Mouse (Mus musculus) thymus, adult 2 months (tissue): Measurements from ENCODE around the gene Pgp. TPM values are rescaled to one million over a fixed set of nuclear protein-coding genes. Genes with fewer than 3 reads are reported as not detected.
A peak's percentile ranks its signal among the peaks of the same experiment; 100 is the strongest.

ENCODE experiments used
- DNase-seq: peaks from one replicate; pipeline ENCODE4 v3.0.0; 2021
- H3K27ac ChIP-seq: fragments of 200-500 bp; 2 replicates; pipeline ENCODE4 v1.5.1; 2012; ENCODE audit warnings: low read length, control low read depth; ENCODE audit not compliant: control insufficient read depth, insufficient read depth
- H3K27me3 ChIP-seq: fragments of 200-500 bp; 2 replicates; pipeline ENCODE4 v1.6.1; 2012; ENCODE audit warnings: mild to moderate bottlenecking, low read length, moderate library complexity, mixed read lengths; ENCODE audit not compliant: control insufficient read depth, insufficient read depth
- H3K36me3 ChIP-seq: fragments of 200-500 bp; 2 replicates; pipeline ENCODE4 v1.6.1; 2012; ENCODE audit warnings: mild to moderate bottlenecking, low read length, moderate library complexity; ENCODE audit not compliant: control insufficient read depth, insufficient read depth
- H3K4me1 ChIP-seq: fragments of 200-500 bp; replicated peaks from 2 replicates; pipeline ENCODE4 v1.6.1; 2012; ENCODE audit warnings: low read length; ENCODE audit not compliant: control insufficient read depth, insufficient read depth
- H3K4me3 ChIP-seq: fragments of 200-500 bp; 2 replicates; pipeline ENCODE4 v1.5.1; 2012; ENCODE audit warnings: mild to moderate bottlenecking, low read length, control low read depth, moderate library complexity; ENCODE audit not compliant: control insufficient read depth, insufficient read depth
- CTCF ChIP-seq: fragments of 200-500 bp; IDR thresholded peaks from 2 replicates; pipeline ENCODE4 v1.5.1; 2012; ENCODE audit warnings: mild to moderate bottlenecking, control low read depth, low read length, moderate library complexity, borderline replicate concordance; ENCODE audit not compliant: control insufficient read depth, poor library complexity, insufficient read depth; ENCODE audit errors: extremely low read depth
- POLR2A ChIP-seq: fragments of 200-500 bp; IDR thresholded peaks from 2 replicates; pipeline ENCODE4 v1.6.1; 2012; ENCODE audit warnings: mild to moderate bottlenecking, low read length, control low read depth, moderate library complexity; ENCODE audit not compliant: control insufficient read depth, poor library complexity, insufficient read depth; ENCODE audit errors: extremely low read depth
- WGBS: fragments of 180-500 bp; shearing (Covaris S2); methylation state at CpG from one replicate; pipeline ENCODE4 v1.1.7; 2018; 5-methylcytosine and 5-hydroxymethylcytosine counted together
- polyA plus RNA-seq: library from polyadenylated mRNA; depleted of rRNA; stranded (reverse); fragments of >200 nt; gene quantifications from 2 replicates; pipeline ENCODE4 v1.2.3, GENCODE M21; 2012; rRNA removed

Gene Pgp
- polyA plus RNA-seq, 1 experiment: 58.8 TPM

- H3K4me3 ChIP-seq: no peak overlapping the region
- H3K36me3 ChIP-seq: peaks cover 22% of the 10 kb centered on the region
- TF ChIP-seq POLR2A (no peak), CTCF (no peak)
- no peaks in the 10 kb centered on the region for H3K27me3 ChIP-seq
- DNase-seq: no peak
- no peak overlapping the region for H3K27ac ChIP-seq
- no peaks in the 10 kb centered on the region for H3K4me1 ChIP-seq
- WGBS: 94% methylated on average over 12 of the region's 12 CpGs
Measured at GRCm38 (mm10) chr17:24507806-24508460, 37.7 kb downstream of the Pgp start.

GRCm38 (mm10) chr17:24513609-24514008, 43.4 kb downstream of the Pgp start:
- H3K36me3 ChIP-seq: peaks cover 54% of the 10 kb centered on the region
- H3K4me1 ChIP-seq: no peaks in the 10 kb centered on the region
- 77% methylated on average over 5 of the region's 5 CpGs for WGBS
- no peak for TF ChIP-seq POLR2A
- TF ChIP-seq CTCF: 0 out of 2 replicates have a peak, but pooled peaks have one; percentile 9
- H3K4me3 ChIP-seq: no peak overlapping the region
- DNase-seq: peak; percentile 22
- H3K27ac ChIP-seq: no peak overlapping the region
- H3K27me3 ChIP-seq: no peaks in the 10 kb centered on the region

- peaks cover 52% of the 10 kb centered on the region for H3K36me3 ChIP-seq
- 97% methylated on average over 24 of the region's 24 CpGs for WGBS
- H3K4me1 ChIP-seq: no peaks in the 10 kb centered on the region
- no peak overlapping the region for H3K27ac ChIP-seq
- no peak for DNase-seq
- no peak for TF ChIP-seq CTCF
- TF ChIP-seq POLR2A: no peak
- H3K4me3 ChIP-seq: no peak overlapping the region
- no peaks in the 10 kb centered on the region for H3K27me3 ChIP-seq
Measured at GRCm38 (mm10) chr17:24514270-24515257, 44.4 kb downstream of the Pgp start.

GRCm38 (mm10) chr17:24520450-24520849, 50.3 kb downstream of the Pgp start:
- DNase-seq: no peak
- Histone ChIP-seq H3K27ac (no peak overlapping the region), H3K36me3 (peaks cover 27% of the 10 kb centered on the region), H3K4me3 (no peak overlapping the region), H3K4me1 (no peaks in the 10 kb centered on the region; the same call in 1 of the 2 replicates), H3K27me3 (no peaks in the 10 kb centered on the region)
- no peak for TF ChIP-seq CTCF
- no peak for TF ChIP-seq POLR2A
- 80% methylated on average over 4 of the region's 4 CpGs for WGBS

Other genes with a start within 250 kb of the Pgp start
- 17.6 and 20.0 TPM in 2 replicates for gene Tedc2, start 249.5 kb upstream of the Pgp start, polyA plus RNA-seq
- gene Ccnf, start 218.9 kb upstream of the Pgp start, polyA plus RNA-seq: 64.5 and 86.9 TPM in 2 replicates
- gene Abca17, start 119.3 kb upstream of the Pgp start, polyA plus RNA-seq: 0.06 and 0.13 TPM in 2 replicates
- 33.9 and 34.8 TPM in 2 replicates for gene Abca3, start 118.4 kb upstream of the Pgp start, polyA plus RNA-seq
- gene Rnps1, start 55.8 kb upstream of the Pgp start, polyA plus RNA-seq: 241 and 251 TPM in 2 replicates
- gene Eci1, start 43.8 kb upstream of the Pgp start, polyA plus RNA-seq: 41.6 and 57.0 TPM in 2 replicates
- gene Dnase1l2, start 27.3 kb upstream of the Pgp start, polyA plus RNA-seq: 11.3 and 18.2 TPM in 2 replicates
- gene E4f1, start 79 bp upstream of the Pgp start, polyA plus RNA-seq: 166 and 188 TPM in 2 replicates
- gene Bricd5, start 3.5 kb downstream of the Pgp start, polyA plus RNA-seq: 0.57 and 0.97 TPM in 2 replicates
- 78.9 and 84.5 TPM in 2 replicates for gene Mlst8, start 8.7 kb downstream of the Pgp start, polyA plus RNA-seq
- gene Caskin1, start 18.2 kb downstream of the Pgp start, polyA plus RNA-seq: 0.15 and 0.20 TPM in 2 replicates
- 339 and 362 TPM in 2 replicates for gene Traf7, start 57.5 kb downstream of the Pgp start, polyA plus RNA-seq
- 1.6 and 1.9 TPM in 2 replicates for gene Rab26, start 63.8 kb downstream of the Pgp start, polyA plus RNA-seq
- 85.0 and 92.8 TPM in 2 replicates for gene Pkd1, start 79.4 kb downstream of the Pgp start, polyA plus RNA-seq
- gene Tsc2, start 162.2 kb downstream of the Pgp start, polyA plus RNA-seq: 163 and 173 TPM in 2 replicates
- gene Nthl1, start 162.3 kb downstream of the Pgp start, polyA plus RNA-seq: 9.7 and 9.8 TPM in 2 replicates
- gene Slc9a3r2, start 179.9 kb downstream of the Pgp start, polyA plus RNA-seq: 13.5 and 19.6 TPM in 2 replicates
- gene Npw, start 188.1 kb downstream of the Pgp start, polyA plus RNA-seq: 0.35 and 0.64 TPM in 2 replicates
- 118 and 123 TPM in 2 replicates for gene Zfp598, start 199.3 kb downstream of the Pgp start, polyA plus RNA-seq
- gene Syngr3, start 219.6 kb downstream of the Pgp start, polyA plus RNA-seq: 0.29 and 0.32 TPM in 2 replicates
- 24.3 and 33.3 TPM in 2 replicates for gene Gfer, start 225.8 kb downstream of the Pgp start, polyA plus RNA-seq
- 10.5 and 10.8 TPM in 2 replicates for gene Noxo1, start 225.8 kb downstream of the Pgp start, polyA plus RNA-seq
- 109 and 120 TPM in 2 replicates for gene Tbl3, start 237.3 kb downstream of the Pgp start, polyA plus RNA-seq
- 0.88 and 0.96 TPM in 2 replicates for gene Rnf151, start 247.7 kb downstream of the Pgp start, polyA plus RNA-seq
- gene Rps2, start 247.7 kb downstream of the Pgp start, polyA plus RNA-seq: 3,358 and 3,484 TPM in 2 replicates